Mouse (Mus musculus) hindbrain, embryonic 10.5 days (tissue): ENCODE measurements around the gene Foxd2. TPM values are rescaled to one million over a fixed set of nuclear protein-coding genes. Genes with fewer than 3 reads are reported as not detected.

Source experiments
- DNase-seq: peaks from one replicate; pipeline ENCODE4 v3.0.0-alpha.2; 2017; ENCODE audit warnings: low spot score
- H3K27ac ChIP-seq: fragments of 300-500 bp; sonication (generic); 2 replicates; pipeline ENCODE4 v1.5.1; 2016; ENCODE audit warnings: mild to moderate bottlenecking, moderate library complexity
- H3K27me3 ChIP-seq: fragments of 300-500 bp; sonication (generic); 2 replicates; pipeline ENCODE4 v1.6.1; 2016; ENCODE audit warnings: mild to moderate bottlenecking; ENCODE audit not compliant: poor library complexity, insufficient read depth, severe bottlenecking
- H3K36me3 ChIP-seq: fragments of 300-500 bp; sonication (generic); 2 replicates; pipeline ENCODE4 v1.6.1; 2016; ENCODE audit warnings: mild to moderate bottlenecking, moderate library complexity
- H3K4me1 ChIP-seq: fragments of 300-500 bp; sonication (generic); replicated peaks from 2 replicates; pipeline ENCODE4 v1.6.1; 2016; ENCODE audit warnings: mild to moderate bottlenecking
- H3K4me3 ChIP-seq: fragments of 300-500 bp; sonication (generic); 2 replicates; pipeline ENCODE4 v1.5.1; 2016; ENCODE audit warnings: mild to moderate bottlenecking, moderate library complexity
- H3K9me3 ChIP-seq: fragments of 300-500 bp; sonication (generic); 2 replicates; pipeline ENCODE4 v1.6.1; 2016; ENCODE audit warnings: mild to moderate bottlenecking, moderate library complexity
- WGBS: fragments of 180-500 bp; shearing (Covaris S2); methylation state at CpG from one replicate; pipeline ENCODE4 v1.1.7; 2016; 5-methylcytosine and 5-hydroxymethylcytosine counted together
- polyA plus RNA-seq: library from polyadenylated mRNA; unstranded; fragments of >200 nt; fragmentation: Nextera tagmentation; extraction: Ambion mirVana; gene quantifications from 2 replicates; pipeline ENCODE4 v1.2.1, GENCODE M21; 2016

Gene Foxd2
- polyA plus RNA-seq, 1 experiment from 2014 or later: 3.1 TPM

GRCm38 (mm10) chr4:114869765-114870490 lies 38.7 kb downstream of the Foxd2 start:
- H3K27ac ChIP-seq: no peak overlapping the region
- DNase-seq: no peak
- peaks cover 24% of the 10 kb centered on the region for H3K4me1 ChIP-seq
- whole genome bisulfite sequencing: 62% methylated on average over 11 of the region's 11 CpGs
- no peaks in the 10 kb centered on the region for H3K9me3 ChIP-seq
- H3K4me3 ChIP-seq: no peak overlapping the region
- peaks cover 14% of the 10 kb centered on the region; the same call in 1 of the 2 replicates for H3K27me3 ChIP-seq
- no peaks in the 10 kb centered on the region for H3K36me3 ChIP-seq

GRCm38 (mm10) chr4:114863166-114863565 lies 45.5 kb downstream of the Foxd2 start:
- DNase-seq: no peak
- 81% methylated on average over 5 of the region's 5 CpGs for WGBS

GRCm38 (mm10) chr4:114858426-114858825 lies 50.2 kb downstream of the Foxd2 start:
- 50% methylated on average over 5 of the region's 5 CpGs for WGBS
- DNase-seq: no peak
- no peak overlapping the region for H3K27ac ChIP-seq
- H3K4me3 ChIP-seq: no peak overlapping the region
- no peaks in the 10 kb centered on the region for H3K9me3 ChIP-seq
- no peaks in the 10 kb centered on the region for H3K36me3 ChIP-seq
- H3K27me3 ChIP-seq: peaks cover 8% of the 10 kb centered on the region; the same call in 1 of the 2 replicates
- peaks cover 7% of the 10 kb centered on the region; the same call in 1 of the 2 replicates for H3K4me1 ChIP-seq

More at GRCm38 (mm10) chr4:114863166-114863565, 45.5 kb downstream of the Foxd2 start:
- Histone ChIP-seq H3K27me3 (peaks cover 22% of the 10 kb centered on the region), H3K9me3 (no peaks in the 10 kb centered on the region), H3K4me3 (no peak overlapping the region), H3K4me1 (peaks cover 22% of the 10 kb centered on the region), H3K36me3 (no peaks in the 10 kb centered on the region), H3K27ac (no peak overlapping the region)

Other genes starting within 250 kb of the Foxd2 start
- gene Gm12830, start 87.2 kb downstream of the Foxd2 start, polyA plus RNA-seq: not detected in 2 replicates
- 0.18 and 0.51 TPM in 2 replicates for gene Foxe3, start 17.1 kb upstream of the Foxd2 start, polyA plus RNA-seq
- gene Cmpk1, start 78.4 kb upstream of the Foxd2 start, polyA plus RNA-seq: 88.0 and 91.2 TPM in 2 replicates
- 15.0 and 20.0 TPM in 2 replicates for gene Stil, start 91.3 kb upstream of the Foxd2 start, polyA plus RNA-seq
- 3.2 and 4.7 TPM in 2 replicates for gene Tal1, start 147.6 kb upstream of the Foxd2 start, polyA plus RNA-seq
- 8.1 and 12.5 TPM in 2 replicates for gene Pdzk1ip1, start 179.8 kb upstream of the Foxd2 start, polyA plus RNA-seq
- gene Cyp4x1, start 225.4 kb upstream of the Foxd2 start, polyA plus RNA-seq: 0.40 and 0.82 TPM in 2 replicates